Mouse (Mus musculus) midbrain, embryonic 15.5 days (tissue): ENCODE results near the gene Afm. TPM values are rescaled to one million over a fixed set of nuclear protein-coding genes. Genes with fewer than 3 reads are reported as not detected.

ENCODE experiments used
- ATAC-seq: fragments of 200-750 bp; cut with Nextera tagmentation; replicated peaks from 2 replicates; pipeline ENCODE4 v1.8.0; 2017; ENCODE audit warnings: moderate TSS enrichment
- H3K27ac ChIP-seq: fragments of 300-500 bp; sonication (generic); 2 replicates; pipeline ENCODE4 v1.5.1; 2015; ENCODE audit warnings: mild to moderate bottlenecking, inconsistent platforms
- H3K27me3 ChIP-seq: fragments of 300-500 bp; sonication (generic); replicated peaks from 2 replicates; pipeline ENCODE4 v1.6.1; 2015; ENCODE audit warnings: inconsistent platforms
- H3K36me3 ChIP-seq: fragments of 300-500 bp; sonication (generic); replicated peaks from 2 replicates; pipeline ENCODE4 v1.6.1; 2015; ENCODE audit warnings: inconsistent platforms
- H3K4me1 ChIP-seq: fragments of 300-500 bp; sonication (generic); 2 replicates; pipeline ENCODE4 v1.6.1; 2015; ENCODE audit warnings: inconsistent platforms
- H3K4me2 ChIP-seq: fragments of 300-500 bp; sonication (generic); 2 replicates; pipeline ENCODE4 v1.6.1; 2015; ENCODE audit warnings: inconsistent platforms, mild to moderate bottlenecking, moderate library complexity
- H3K4me3 ChIP-seq: fragments of 300-500 bp; sonication (generic); 2 replicates; pipeline ENCODE4 v1.5.1; 2015; ENCODE audit warnings: mild to moderate bottlenecking, inconsistent platforms
- H3K9ac ChIP-seq: fragments of 300-500 bp; sonication (generic); 2 replicates; pipeline ENCODE4 v1.6.1; 2015; ENCODE audit warnings: mild to moderate bottlenecking, inconsistent platforms
- H3K9me3 ChIP-seq: fragments of 300-500 bp; sonication (generic); 2 replicates; pipeline ENCODE4 v1.6.1; 2016; ENCODE audit warnings: inconsistent platforms
- WGBS: fragments of 180-500 bp; shearing (Covaris S2); methylation state at CpG from one replicate; pipeline ENCODE4 v1.1.7; 2015; ENCODE audit warnings: mixed read lengths; 5-methylcytosine and 5-hydroxymethylcytosine counted together
- polyA plus RNA-seq: library from polyadenylated mRNA; unstranded; fragments of >200 nt; fragmentation: Nextera tagmentation; extraction: Ambion mirVana; gene quantifications from 2 replicates; pipeline ENCODE4 v1.2.1, GENCODE M21; 2015

Afm gene
- polyA plus RNA-seq, 1 experiment from 2014 or later = not detected

DNA sequence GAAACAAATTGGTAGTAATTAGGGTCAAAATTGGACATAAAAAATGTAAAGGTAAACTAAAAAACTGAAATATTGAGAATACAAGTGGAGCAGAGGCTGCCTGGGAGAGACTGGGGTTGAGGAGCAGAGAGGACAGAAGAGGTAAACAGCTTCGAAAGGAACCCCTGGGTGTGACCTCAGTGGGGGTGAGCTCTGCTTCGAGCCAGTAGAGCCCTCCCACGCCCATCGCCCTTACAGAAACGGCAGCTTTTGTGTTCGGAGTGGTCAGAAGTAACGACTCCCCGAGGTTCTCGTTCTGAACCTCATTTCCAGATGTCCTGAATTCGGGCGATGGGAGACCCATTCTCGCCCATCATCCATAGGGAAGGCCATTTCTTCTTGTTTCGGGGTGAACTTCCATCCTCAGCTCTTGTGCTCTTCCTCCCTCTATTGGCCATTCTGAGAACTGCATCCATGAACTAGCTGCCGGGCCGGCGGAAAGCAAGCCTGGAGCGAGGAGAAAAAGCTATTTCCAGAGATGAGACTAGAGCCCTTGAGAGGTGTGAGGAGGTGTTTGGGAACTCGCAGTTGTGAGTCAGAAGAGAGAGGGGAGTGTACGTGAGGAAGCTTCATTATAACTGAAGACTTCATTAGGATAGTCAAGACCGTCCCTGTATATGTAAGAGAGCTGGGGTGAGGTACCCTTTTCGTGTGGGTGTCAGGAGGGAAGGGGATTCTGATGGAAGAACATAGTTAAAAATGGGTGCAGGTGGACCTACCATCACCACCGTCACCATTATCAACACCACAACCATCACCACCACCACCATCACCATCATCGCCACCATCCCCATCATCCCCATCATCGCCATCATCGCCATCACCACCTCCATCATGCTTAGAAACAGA lies 70.2 kb downstream of the Afm start:
- Histone ChIP-seq H3K4me2 (peak overlapping the region; percentile 64), H3K27ac (no peak overlapping the region), H3K4me3 (peak overlapping the region; percentile 41), H3K36me3 (no peaks in the 10 kb centered on the region), H3K27me3 (no peaks in the 10 kb centered on the region), H3K9ac (peak overlapping the region; percentile 31; the same call in 1 of the 2 replicates), H3K4me1 (no peaks in the 10 kb centered on the region), H3K9me3 (no peaks in the 10 kb centered on the region)
- peak; percentile 87 for ATAC-seq
- WGBS = 25% methylated on average over 25 of the region's 25 CpGs

DNA sequence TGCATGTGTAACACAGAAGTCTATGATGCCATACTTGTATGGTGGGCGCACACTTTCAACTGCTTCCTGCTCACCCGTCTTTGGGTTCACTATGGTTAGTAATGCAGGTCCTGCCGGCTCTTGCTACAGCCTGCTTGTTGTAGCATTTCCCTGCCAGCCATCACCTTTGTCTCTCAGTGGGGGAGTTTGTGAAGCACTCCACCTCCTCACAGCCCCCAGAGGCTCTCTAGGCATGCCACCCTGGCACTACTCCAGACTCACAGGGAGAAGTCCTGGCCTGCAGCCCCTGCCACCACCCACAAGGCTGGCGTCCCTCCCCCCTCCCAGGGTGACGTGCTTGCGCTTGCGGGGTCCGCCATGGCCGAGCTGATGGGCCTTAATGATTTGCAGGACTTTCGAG lies 71.9 kb downstream of the Afm start:
- no peaks in the 10 kb centered on the region for H3K4me1 ChIP-seq
- no peaks in the 10 kb centered on the region for H3K27me3 ChIP-seq
- no peak overlapping the region for H3K27ac ChIP-seq
- H3K9ac ChIP-seq = no peak overlapping the region
- ATAC-seq = no peak
- WGBS = 85% methylated on average over 10 of the region's 10 CpGs
- no peaks in the 10 kb centered on the region for H3K9me3 ChIP-seq
- no peaks in the 10 kb centered on the region for H3K36me3 ChIP-seq
- H3K4me2 ChIP-seq = no peak overlapping the region
- H3K4me3 ChIP-seq = no peak overlapping the region

DNA sequence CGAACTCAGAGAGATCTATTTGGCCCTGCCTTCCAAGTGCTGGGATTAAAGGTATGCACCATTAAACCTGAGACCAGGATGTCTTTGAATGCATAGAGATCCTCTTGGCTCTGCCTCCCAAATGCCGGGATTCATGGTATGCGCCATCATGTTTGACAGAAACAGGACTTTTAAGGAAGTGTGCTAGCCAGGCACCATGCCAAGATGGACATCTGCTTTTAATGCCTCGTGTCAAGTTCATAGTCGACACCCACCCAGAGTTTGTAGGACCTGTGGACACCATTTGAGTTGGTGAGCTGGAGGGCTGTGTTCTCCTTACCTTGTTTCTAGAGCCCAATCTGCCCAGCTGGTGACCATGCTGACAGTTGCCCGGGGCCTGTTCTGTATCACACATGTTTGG lies 73.2 kb downstream of the Afm start:
- Histone ChIP-seq H3K4me2 (no peak overlapping the region), H3K4me3 (no peak overlapping the region), H3K9ac (no peak overlapping the region), H3K36me3 (no peaks in the 10 kb centered on the region), H3K9me3 (no peaks in the 10 kb centered on the region), H3K27me3 (no peaks in the 10 kb centered on the region), H3K4me1 (no peaks in the 10 kb centered on the region), H3K27ac (no peak overlapping the region)
- WGBS = 88% methylated on average over 6 of the region's 6 CpGs
- ATAC-seq = no peak

- Histone ChIP-seq H3K36me3 (no peaks in the 10 kb centered on the region), H3K27ac (no peak overlapping the region), H3K9me3 (no peaks in the 10 kb centered on the region), H3K9ac (no peak overlapping the region), H3K4me3 (no peak overlapping the region), H3K4me2 (no peak overlapping the region), H3K27me3 (no peaks in the 10 kb centered on the region), H3K4me1 (no peaks in the 10 kb centered on the region)
- ATAC-seq = no peak
- 84% methylated on average over 13 of the region's 13 CpGs for WGBS
These were observed 76.2 kb downstream of the Afm start for GRCm38 (mm10) chr5:90594945-90595344.

GRCm38 (mm10) chr5:90596155-90596554 lies 77.4 kb downstream of the Afm start:
- Histone ChIP-seq H3K9ac (no peak overlapping the region), H3K4me3 (no peak overlapping the region), H3K4me1 (no peaks in the 10 kb centered on the region), H3K9me3 (no peaks in the 10 kb centered on the region), H3K4me2 (no peak overlapping the region), H3K27ac (no peak overlapping the region), H3K27me3 (no peaks in the 10 kb centered on the region), H3K36me3 (no peaks in the 10 kb centered on the region)
- ATAC-seq = no peak
- 87% methylated on average over 6 of the region's 6 CpGs for WGBS

GRCm38 (mm10) chr5:90601469-90601868 lies 82.7 kb downstream of the Afm start:
- Histone ChIP-seq H3K27ac (no peak overlapping the region), H3K4me1 (no peaks in the 10 kb centered on the region), H3K36me3 (no peaks in the 10 kb centered on the region), H3K27me3 (no peaks in the 10 kb centered on the region), H3K4me3 (no peak overlapping the region), H3K9ac (no peak overlapping the region), H3K9me3 (no peaks in the 10 kb centered on the region), H3K4me2 (no peak overlapping the region)
- 22% methylated on average over 6 of the region's 6 CpGs for WGBS
- ATAC-seq = no peak

Other genes starting within 250 kb of the Afm start
- gene Ankrd17, start 152.4 kb upstream of the Afm start, polyA plus RNA-seq = 29.9 and 30.6 TPM in 2 replicates
- 4.2 and 5.5 TPM in 2 replicates for gene Gm9958, start 151.7 kb upstream of the Afm start, polyA plus RNA-seq
- gene Alb, start 58.0 kb upstream of the Afm start, polyA plus RNA-seq = 0.10 and 5.6 TPM in 2 replicates
- gene Afp, start 28.2 kb upstream of the Afm start, polyA plus RNA-seq = 0.61 and 8.7 TPM in 2 replicates
- gene 5830473C10Rik, start 42.2 kb downstream of the Afm start, polyA plus RNA-seq = 0.09 and 0.13 TPM in 2 replicates
- 1.4 and 1.8 TPM in 2 replicates for gene Rassf6, start 121.7 kb downstream of the Afm start, polyA plus RNA-seq
- 0.19 and 0.28 TPM in 2 replicates for gene Cxcl5, start 240.4 kb downstream of the Afm start, polyA plus RNA-seq
- gene Ppbp, start 249.6 kb downstream of the Afm start, polyA plus RNA-seq = 0.84 and 1.7 TPM in 2 replicates